Mouse (Mus musculus) midbrain, embryonic 14.5 days (tissue): Measurements from ENCODE around the gene Rims4. TPM values are rescaled to one million over a fixed set of nuclear protein-coding genes. Genes with fewer than 3 reads are reported as not detected.

Source experiments
- ATAC-seq: fragments of 200-750 bp; cut with Nextera tagmentation; 2 replicates; pipeline ENCODE4 v1.8.0; 2017; ENCODE audit warnings: moderate number of reproducible peaks, moderate library complexity; ENCODE audit not compliant: low FRiP score, low TSS enrichment
- DNase-seq: peaks from one replicate; pipeline ENCODE4 v3.0.0-alpha.2; 2015
- H3K27ac ChIP-seq: fragments of 300-500 bp; sonication (generic); replicated peaks from 2 replicates; pipeline ENCODE4 v1.5.1; 2014; ENCODE audit warnings: mild to moderate bottlenecking, low read depth, low read length, moderate library complexity
- H3K27me3 ChIP-seq: fragments of 300-500 bp; sonication (generic); 2 replicates; pipeline ENCODE4 v1.6.1; 2014; ENCODE audit warnings: low read length, control low read depth, mixed read lengths; ENCODE audit not compliant: control insufficient read depth, insufficient read depth
- H3K36me3 ChIP-seq: fragments of 300-500 bp; sonication (generic); 2 replicates; pipeline ENCODE4 v1.6.1; 2014; ENCODE audit warnings: low read length, control low read depth; ENCODE audit not compliant: control insufficient read depth, insufficient read depth
- H3K4me1 ChIP-seq: fragments of 300-500 bp; sonication (generic); 2 replicates; pipeline ENCODE4 v1.6.1; 2014; ENCODE audit warnings: mild to moderate bottlenecking, antibody characterized with exemption, low read length, control low read depth; ENCODE audit not compliant: control insufficient read depth, insufficient read depth
- H3K4me2 ChIP-seq: fragments of 300-500 bp; sonication (generic); 2 replicates; pipeline ENCODE4 v1.6.1; 2014; ENCODE audit warnings: mild to moderate bottlenecking, low read length, moderate library complexity
- H3K4me3 ChIP-seq: fragments of 300-500 bp; sonication (generic); replicated peaks from 2 replicates; pipeline ENCODE4 v1.5.1; 2014; ENCODE audit warnings: low read depth, low read length
- H3K9ac ChIP-seq: fragments of 300-500 bp; sonication (generic); replicated peaks from 2 replicates; pipeline ENCODE4 v1.6.1; 2014; ENCODE audit warnings: mild to moderate bottlenecking, low read length, moderate library complexity
- H3K9me3 ChIP-seq: fragments of 300-500 bp; sonication (generic); 2 replicates; pipeline ENCODE4 v1.6.1; 2016; ENCODE audit warnings: low read length, control low read depth, mixed read lengths; ENCODE audit not compliant: control insufficient read depth
- WGBS: fragments of 180-500 bp; shearing (Covaris S2); extraction: QIAGEN DNeasy Blood & Tissue Kit; methylation state at CpG from one replicate; pipeline ENCODE4 v1.1.7; 2014; 5-methylcytosine and 5-hydroxymethylcytosine counted together
- polyA plus RNA-seq: library from polyadenylated mRNA; unstranded; fragments of >200 nt; fragmentation: Nextera tagmentation; extraction: Ambion mirVana; gene quantifications from 2 replicates; pipeline ENCODE4 v1.2.1, GENCODE M21; 2014

The Rims4 gene
- polyA plus RNA-seq, 1 experiment from 2014 or later: 6.2 TPM

- H3K4me3 ChIP-seq: no peak overlapping the region
- ATAC-seq: no peak
- no peak overlapping the region for H3K4me2 ChIP-seq
- peaks cover 6% of the 10 kb centered on the region for H3K4me1 ChIP-seq
- DNase-seq: peak; percentile 11
- H3K27me3 ChIP-seq: no peaks in the 10 kb centered on the region
- H3K9me3 ChIP-seq: no peaks in the 10 kb centered on the region
- WGBS: 62% methylated on average over 5 of the region's 5 CpGs
- no peak overlapping the region for H3K9ac ChIP-seq
- no peak overlapping the region for H3K27ac ChIP-seq
- H3K36me3 ChIP-seq: 0 out of 2 replicates have a peak, but pooled peaks cover 3% of the 10 kb centered on the region
Measured at GRCm38 (mm10) chr2:163869783-163870182, 48.7 kb downstream of the Rims4 start.

GRCm38 (mm10) chr2:163866061-163866460, 52.4 kb downstream of the Rims4 start:
- WGBS: 90% methylated on average over 9 of the region's 9 CpGs
- H3K4me3 ChIP-seq: no peak overlapping the region
- no peak for DNase-seq
- no peak for ATAC-seq
- no peak overlapping the region for H3K4me2 ChIP-seq
- H3K27me3 ChIP-seq: no peaks in the 10 kb centered on the region
- H3K9ac ChIP-seq: no peak overlapping the region
- H3K27ac ChIP-seq: no peak overlapping the region
- no peaks in the 10 kb centered on the region for H3K9me3 ChIP-seq
- 0 out of 2 replicates have a peak, but pooled peaks cover 3% of the 10 kb centered on the region for H3K36me3 ChIP-seq
- 0 out of 2 replicates have a peak, but pooled peaks cover 3% of the 10 kb centered on the region for H3K4me1 ChIP-seq

GRCm38 (mm10) chr2:163865311-163865710, 53.2 kb downstream of the Rims4 start:
- Histone ChIP-seq H3K27ac (no peak overlapping the region), H3K4me2 (no peak overlapping the region), H3K4me1 (0 out of 2 replicates have a peak, but pooled peaks cover 3% of the 10 kb centered on the region), H3K9ac (no peak overlapping the region), H3K36me3 (0 out of 2 replicates have a peak, but pooled peaks cover 3% of the 10 kb centered on the region), H3K27me3 (no peaks in the 10 kb centered on the region), H3K4me3 (no peak overlapping the region), H3K9me3 (no peaks in the 10 kb centered on the region)
- ATAC-seq: no peak
- DNase-seq: no peak
- WGBS: 95% methylated on average over 5 of the region's 5 CpGs

DNA sequence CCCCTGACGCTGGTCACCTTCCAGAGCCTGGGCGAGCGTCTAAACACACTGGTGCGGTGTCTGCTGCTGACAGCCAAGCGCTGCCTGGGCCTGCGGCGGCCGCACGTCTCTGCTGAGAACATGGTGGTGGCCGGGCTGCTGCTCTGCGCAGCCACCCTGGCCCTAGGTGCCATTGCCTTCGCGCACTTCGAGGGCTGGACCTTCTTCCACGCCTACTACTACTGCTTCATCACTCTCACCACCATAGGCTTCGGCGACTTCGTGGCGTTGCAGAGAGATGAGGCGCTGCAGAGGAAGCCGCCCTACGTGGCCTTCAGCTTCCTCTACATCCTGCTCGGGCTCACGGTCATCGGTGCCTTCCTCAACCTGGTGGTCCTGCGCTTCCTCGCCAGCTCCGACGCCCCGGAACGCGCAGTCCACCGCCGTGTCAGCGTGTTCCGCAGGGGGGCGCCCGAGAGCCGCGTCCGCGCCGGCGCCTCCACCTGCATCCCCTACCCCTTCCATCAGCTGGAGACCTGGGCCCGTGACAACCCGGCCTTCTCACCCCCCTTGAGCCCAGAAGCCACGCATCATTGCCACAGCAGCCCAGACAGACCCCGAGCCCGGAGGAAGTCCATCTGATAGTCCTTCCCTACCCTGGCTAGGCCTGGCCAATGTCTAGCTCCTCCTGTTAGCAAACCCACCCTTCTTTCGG, 60.1 kb downstream of the Rims4 start:
- Histone ChIP-seq H3K4me2 (peak overlapping the region; percentile 39), H3K36me3 (no peaks in the 10 kb centered on the region), H3K4me3 (0 out of 2 replicates have a peak overlapping the region, but pooled peaks have one; percentile 13), H3K27ac (no peak overlapping the region), H3K4me1 (no peaks in the 10 kb centered on the region), H3K27me3 (peaks cover 46% of the 10 kb centered on the region), H3K9me3 (no peaks in the 10 kb centered on the region), H3K9ac (no peak overlapping the region; the same call in 1 of the 2 replicates)
- ATAC-seq (peak; percentile 67; the same call in 1 of the 2 replicates), DNase-seq (peak; percentile 79)
- WGBS: 15% methylated on average over 50 of the region's 50 CpGs

GRCm38 (mm10) chr2:163857233-163857632, 61.2 kb downstream of the Rims4 start:
- H3K9me3 ChIP-seq: no peaks in the 10 kb centered on the region
- peak; percentile 55; the same call in 1 of the 2 replicates for ATAC-seq
- DNase-seq: no peak
- H3K27me3 ChIP-seq: peaks cover 55% of the 10 kb centered on the region
- H3K4me2 ChIP-seq: no peak overlapping the region
- H3K4me1 ChIP-seq: no peaks in the 10 kb centered on the region
- no peak overlapping the region for H3K27ac ChIP-seq
- no peak overlapping the region for H3K9ac ChIP-seq
- H3K36me3 ChIP-seq: no peaks in the 10 kb centered on the region
- no peak overlapping the region for H3K4me3 ChIP-seq
- 75% methylated on average over 6 of the region's 6 CpGs for WGBS

DNA sequence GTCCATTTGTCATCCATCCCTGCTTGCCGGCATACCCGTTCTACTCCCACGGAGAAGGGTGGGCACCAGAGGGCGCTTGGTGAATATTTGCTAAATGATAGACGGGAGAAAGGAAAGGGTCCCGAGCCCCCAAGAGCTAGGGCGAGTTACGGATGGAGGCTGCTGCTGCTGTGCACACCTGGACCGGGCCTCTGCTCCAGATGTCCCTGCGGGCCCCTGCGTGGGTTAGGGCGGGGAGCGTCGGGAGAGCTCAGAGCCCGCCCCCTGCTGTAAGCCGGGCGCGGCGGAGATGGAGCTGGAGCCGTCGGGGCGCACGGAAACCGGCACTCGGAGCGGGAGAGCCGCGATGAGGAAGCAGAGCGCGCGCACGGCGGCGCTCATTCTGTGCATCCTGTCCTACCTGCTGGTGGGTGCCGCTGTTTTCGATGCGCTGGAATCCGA, 65.0 kb downstream of the Rims4 start, which contains the start of gene Kcnk15:
TSS of gene Kcnk15 (plus strand) at position 191 of the 441 bp plus-strand sequence.
- Histone ChIP-seq H3K4me3 (peak within 1 kb of the TSS; percentile 24), H3K36me3 (no peaks in the 10 kb centered on the region), H3K9ac (no peak within 1 kb of the TSS), H3K4me1 (no peaks in the 10 kb centered on the region), H3K27me3 (peaks cover 76% of the 10 kb centered on the region), H3K27ac (no peak within 1 kb of the TSS), H3K9me3 (no peaks in the 10 kb centered on the region), H3K4me2 (peak within 1 kb of the TSS; percentile 37)
- no peak for ATAC-seq
- WGBS: 1% methylated on average over 38 of the region's 38 CpGs
- peak; percentile 81 for DNase-seq

- ATAC-seq (no peak), DNase-seq (no peak)
- no peak overlapping the region for H3K27ac ChIP-seq
- WGBS: 54% methylated on average over 4 of the region's 4 CpGs
- H3K9me3 ChIP-seq: no peaks in the 10 kb centered on the region
- H3K4me1 ChIP-seq: 0 out of 2 replicates have a peak, but pooled peaks cover 4% of the 10 kb centered on the region
- peaks cover 4% of the 10 kb centered on the region; the same call in 1 of the 2 replicates for H3K27me3 ChIP-seq
- H3K9ac ChIP-seq: no peak overlapping the region
- no peak overlapping the region for H3K4me2 ChIP-seq
- no peaks in the 10 kb centered on the region for H3K36me3 ChIP-seq
- H3K4me3 ChIP-seq: no peak overlapping the region
Measured at GRCm38 (mm10) chr2:163842043-163842442, 76.4 kb downstream of the Rims4 start.

DNA sequence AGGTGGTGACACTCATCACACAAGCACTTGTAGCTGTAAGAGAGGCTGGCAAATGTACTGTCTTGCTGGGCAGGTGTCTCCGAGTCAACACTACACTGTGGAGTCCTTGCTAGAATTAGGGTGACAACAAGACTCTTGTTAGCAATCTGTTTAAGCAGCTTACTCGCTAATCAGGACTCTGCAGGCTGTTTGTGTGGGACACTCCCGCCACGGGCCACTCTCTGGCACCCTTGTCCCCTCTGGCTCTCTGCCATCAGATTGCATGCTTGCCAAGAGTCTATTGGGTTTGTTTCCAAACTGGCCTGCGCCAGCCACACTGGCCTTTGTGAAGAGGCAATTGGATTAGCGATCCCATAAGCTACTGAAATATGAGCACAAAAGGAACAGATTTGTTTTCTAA, 79.0 kb downstream of the Rims4 start:
- Histone ChIP-seq H3K36me3 (no peaks in the 10 kb centered on the region), H3K27ac (no peak overlapping the region), H3K4me2 (no peak overlapping the region), H3K9ac (no peak overlapping the region), H3K4me1 (0 out of 2 replicates have a peak, but pooled peaks cover 4% of the 10 kb centered on the region), H3K27me3 (peaks cover 4% of the 10 kb centered on the region; the same call in 1 of the 2 replicates), H3K4me3 (no peak overlapping the region), H3K9me3 (no peaks in the 10 kb centered on the region)
- peak; percentile 86 for DNase-seq
- peak; percentile 40; the same call in 1 of the 2 replicates for ATAC-seq
- WGBS: 16% methylated on average over 6 of the region's 6 CpGs
